Mouse (Mus musculus): Measurements from ENCODE around the gene Hdgfl2.

GRCm38 (mm10) chr17:56057381-56058120 is 21.9 kb upstream of the Hdgfl2 start:
- TF ChIP-seq POLR2A (IDR thresholded peaks at IDR 0.05; ENCODE audit: borderline replicate concordance, insufficient read depth, low read length) (no peak), CTCF (IDR thresholded peaks at IDR 0.05; ENCODE audit: borderline replicate concordance, insufficient read depth, low read depth, low read length) (peak; percentile 39; the same call in 1 of the 2 replicates)
